Mouse (Mus musculus) kidney, adult 18-20 months (tissue): ENCODE measurements at regions not wholly inside any gene's neighbourhood (a gene's known extent, or its start where the extent isn't known, plus 50 kb on each side); places are given as distances from the start of the nearest gene placed in this dataset.

Experiments used
- DNase-seq: peaks from one replicate; pipeline ENCODE4 v3.0.0; 2021

DNA sequence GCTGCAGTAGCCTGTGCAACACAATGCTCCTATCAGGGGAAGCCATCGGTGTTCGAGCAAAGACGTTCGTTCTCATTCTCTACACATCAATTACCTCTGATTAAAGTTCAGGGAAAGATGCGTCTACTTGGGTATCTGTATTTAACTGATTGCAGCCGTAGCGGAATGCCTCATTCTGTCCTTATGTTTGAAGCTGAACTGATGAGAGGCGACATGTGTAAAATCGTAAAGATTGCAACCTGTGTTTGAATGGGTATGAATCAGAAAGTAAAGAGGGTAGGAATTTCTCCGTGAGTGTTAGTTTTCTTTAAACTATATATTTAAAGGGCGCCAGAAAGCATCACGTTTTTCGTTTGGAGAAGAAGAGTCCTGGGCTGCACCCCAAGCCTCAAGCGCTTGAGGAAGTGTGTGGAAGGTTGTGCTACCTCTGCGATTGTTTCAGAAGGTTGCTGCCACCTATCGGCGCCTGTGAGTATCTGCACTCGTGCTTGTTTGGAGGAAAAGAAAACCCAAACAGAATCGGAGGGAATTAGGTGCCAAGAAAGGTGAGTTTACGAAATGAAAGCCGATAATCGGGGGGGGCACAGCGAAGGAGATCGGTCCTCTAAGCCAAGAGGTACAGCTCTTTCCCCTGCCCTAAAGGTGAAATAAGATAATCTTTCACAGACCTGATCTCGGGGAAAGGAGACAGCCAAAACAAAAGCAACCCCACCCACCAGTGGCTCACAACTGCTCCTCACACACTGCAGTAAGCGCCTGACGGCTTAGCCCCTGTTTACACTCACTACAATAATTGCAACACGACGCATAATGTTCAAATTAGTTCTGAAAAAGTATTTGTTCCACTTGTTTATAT, 346.4 kb upstream of the Prkcq start:
- peak; percentile 49 for DNase-seq

DNA sequence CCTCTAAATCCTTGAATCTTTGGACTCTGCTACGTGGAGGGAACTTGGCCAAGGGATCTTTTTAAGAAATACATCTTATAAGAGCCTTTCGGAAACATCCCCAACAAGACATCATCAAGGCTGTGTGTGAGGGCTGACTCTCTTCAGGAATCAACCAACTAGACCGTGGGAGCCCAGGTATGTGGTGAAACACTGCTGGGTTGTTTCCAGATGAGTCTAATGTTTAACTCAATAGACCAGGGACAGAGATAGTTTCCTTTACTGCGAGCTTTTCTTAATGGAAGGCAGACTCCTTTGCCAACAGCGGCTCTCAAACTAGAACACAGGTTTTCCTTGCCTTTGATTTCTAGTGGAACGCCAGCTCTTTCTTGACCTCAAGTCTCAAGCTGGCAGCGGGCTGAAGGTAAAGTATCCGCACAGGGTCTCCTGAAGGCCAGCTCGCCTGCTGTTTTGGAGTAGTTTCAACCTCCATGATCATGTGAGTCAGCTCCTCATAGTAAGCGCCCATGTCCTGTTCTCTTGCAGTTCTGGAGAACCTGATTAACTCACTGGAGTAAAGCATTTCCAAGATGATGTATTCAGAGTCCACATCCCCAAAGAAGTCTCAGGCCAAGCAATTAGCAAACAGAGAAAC, 345.7 kb upstream of the Prkcq start:
- peak; percentile 34 for DNase-seq

DNA sequence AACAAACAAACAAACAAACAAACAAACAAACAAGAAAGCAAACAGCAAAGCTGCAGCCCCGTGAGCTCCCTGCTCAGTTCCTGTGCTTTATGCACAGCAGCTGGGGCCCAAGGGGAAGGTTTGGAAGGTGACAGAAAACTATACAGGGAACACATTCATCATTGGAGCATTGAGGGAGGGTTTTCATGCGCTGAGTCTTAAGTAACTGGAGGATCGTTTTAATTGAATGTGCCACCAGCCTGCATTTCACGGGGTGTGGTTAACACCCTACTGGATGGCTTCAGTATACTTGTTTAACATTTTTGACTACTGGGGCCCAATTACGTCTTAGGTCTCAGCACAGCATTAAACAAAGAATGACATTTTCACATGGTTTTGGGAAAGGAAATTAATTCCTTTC, 331.9 kb upstream of the Prkcq start:
- DNase-seq, result no peak

DNA sequence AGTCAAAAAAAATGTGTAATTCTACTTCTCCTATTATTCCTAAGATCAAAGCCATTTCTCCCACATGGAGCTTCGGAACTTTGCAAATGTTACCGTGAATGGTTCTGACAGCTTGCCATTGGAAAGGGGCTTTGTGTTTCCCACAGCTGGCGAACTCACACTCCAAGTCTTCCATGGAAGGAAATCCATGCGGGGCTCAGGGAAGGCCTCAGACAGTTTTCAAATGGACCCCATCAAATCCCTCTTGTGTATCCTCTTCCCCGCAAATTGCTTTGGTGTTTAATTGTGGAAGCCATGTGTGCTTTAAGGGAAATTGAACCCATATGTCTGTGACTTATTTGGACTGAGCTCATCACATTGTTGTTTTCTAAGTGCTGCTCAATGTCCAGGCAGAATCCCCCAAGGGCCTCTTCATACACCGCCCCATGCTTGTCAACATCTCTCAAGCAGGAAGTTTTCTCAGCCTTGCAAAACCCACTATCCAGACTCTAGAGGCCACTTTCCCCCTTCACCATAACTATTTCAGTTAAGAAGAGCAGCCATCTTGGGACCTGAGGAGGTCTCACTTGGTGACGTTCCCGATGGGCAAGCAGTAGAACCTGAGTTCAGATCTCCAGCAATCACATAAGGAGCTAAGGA, 310.1 kb upstream of the Prkcq start:
- DNase-seq, result no peak

DNA sequence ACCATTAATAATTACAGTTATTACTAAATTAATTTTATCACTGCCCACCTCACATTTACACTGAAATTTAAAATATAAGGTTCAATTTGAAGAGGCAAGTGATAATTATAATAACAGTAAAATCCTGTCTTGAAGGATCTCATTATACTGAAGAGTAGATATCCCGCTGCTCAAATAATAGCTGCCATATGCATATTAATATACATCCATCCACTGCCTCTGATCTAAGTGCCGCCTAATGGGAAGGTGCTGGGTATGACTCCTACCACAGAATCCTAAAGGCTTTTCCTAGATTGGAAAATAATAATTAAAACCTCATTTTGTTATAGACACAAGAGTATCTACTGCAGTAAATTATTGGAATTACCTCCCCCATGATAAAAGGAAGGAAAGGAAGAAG, 307.5 kb upstream of the Prkcq start:
- DNase-seq, result no peak

DNA sequence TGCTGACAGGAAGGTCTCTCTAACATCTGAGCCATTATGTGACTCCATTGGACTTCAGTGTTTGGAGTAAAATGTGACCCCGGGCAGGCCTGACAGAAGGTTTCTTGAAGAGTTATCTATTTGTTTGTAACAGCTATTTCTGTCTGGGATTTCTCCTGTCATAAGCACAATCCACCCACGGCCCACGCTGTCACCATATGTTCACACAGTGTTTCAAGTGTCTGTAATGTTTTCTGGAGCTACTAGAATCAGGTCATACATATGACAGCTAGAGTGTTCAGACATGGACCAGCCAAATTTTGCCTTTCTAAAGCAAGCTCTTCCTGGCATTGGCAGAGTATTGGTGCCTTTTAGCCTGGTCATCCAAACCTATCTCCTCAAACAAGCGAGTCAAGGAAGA, 297.6 kb upstream of the Prkcq start:
- DNase-seq, result no peak

DNA sequence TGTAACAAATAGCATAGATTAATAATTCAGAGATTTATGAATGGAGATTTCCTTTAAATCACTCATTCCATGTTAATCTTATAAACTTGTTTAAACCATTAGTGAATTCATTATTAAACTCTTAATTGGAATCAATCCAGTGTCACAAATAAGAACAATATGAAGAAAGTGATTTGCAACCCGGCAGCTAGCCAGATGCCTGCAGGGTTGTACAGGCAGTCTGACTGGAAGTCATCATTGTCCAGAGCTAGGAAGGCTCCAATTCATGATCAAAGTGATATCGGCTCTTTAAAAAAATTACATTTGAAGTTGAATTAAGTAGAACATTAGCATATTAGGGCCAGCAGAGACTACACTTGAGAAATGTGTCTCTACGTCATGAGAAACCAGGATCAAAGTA, 270.0 kb upstream of the Prkcq start:
- DNase-seq, result no peak

DNA sequence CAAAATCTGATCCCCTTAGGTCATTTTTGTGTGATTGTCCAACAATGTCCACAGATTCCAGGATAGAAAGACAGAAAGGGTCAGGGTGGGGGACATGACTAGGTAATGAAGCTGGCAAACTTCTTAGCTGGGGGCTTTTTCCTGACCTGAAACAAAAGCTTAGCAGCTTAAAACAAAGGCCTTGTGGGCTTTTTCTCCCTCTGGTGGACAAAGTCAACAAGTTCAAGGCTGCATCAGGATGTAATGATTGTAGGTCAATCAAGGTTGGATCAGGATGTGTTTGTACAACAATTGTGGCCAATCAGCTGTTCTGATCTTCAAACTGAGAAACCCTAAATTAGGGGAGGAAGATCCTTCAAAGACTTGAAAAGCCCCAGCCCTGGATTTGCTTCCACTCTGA, 252.0 kb upstream of the Prkcq start:
- no peak for DNase-seq

DNA sequence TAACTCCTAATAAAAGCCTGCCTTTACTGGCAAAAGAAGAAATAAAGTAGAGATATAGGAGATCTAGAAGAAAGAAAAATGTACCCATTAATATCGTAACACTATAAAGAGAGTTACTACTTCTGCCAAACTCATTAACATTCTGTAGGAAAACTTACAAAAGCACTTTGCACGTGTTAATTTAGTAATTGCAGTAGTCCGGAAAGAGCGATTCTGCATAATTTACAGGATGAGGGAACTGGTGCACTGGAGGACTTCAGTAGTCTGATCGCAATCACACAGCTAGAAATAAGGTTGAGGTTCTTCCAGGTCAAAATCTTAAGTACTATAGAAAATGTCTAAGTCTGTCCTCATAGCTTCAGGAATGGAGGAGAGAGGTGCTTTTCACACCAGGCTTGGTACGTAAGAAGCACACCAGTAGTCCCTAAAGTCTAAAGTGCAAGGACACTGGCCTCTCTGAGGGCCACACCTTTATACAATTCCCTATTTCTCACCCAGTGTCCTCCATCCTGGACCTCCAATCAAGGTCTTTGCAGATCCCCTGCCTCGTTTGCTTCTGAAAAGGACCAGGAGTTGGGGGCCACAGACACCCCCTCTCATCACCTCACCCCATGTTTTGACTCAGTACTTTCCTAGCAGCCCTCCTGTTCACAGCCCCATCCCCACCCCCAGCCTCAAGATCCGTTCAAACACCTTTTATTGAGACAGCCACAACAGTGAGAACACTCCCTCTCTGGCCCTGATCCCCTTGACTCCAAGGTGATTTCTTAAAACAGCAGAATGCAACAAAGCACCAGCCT, 251.0 kb upstream of the Prkcq start:
- DNase-seq, result no peak

DNA sequence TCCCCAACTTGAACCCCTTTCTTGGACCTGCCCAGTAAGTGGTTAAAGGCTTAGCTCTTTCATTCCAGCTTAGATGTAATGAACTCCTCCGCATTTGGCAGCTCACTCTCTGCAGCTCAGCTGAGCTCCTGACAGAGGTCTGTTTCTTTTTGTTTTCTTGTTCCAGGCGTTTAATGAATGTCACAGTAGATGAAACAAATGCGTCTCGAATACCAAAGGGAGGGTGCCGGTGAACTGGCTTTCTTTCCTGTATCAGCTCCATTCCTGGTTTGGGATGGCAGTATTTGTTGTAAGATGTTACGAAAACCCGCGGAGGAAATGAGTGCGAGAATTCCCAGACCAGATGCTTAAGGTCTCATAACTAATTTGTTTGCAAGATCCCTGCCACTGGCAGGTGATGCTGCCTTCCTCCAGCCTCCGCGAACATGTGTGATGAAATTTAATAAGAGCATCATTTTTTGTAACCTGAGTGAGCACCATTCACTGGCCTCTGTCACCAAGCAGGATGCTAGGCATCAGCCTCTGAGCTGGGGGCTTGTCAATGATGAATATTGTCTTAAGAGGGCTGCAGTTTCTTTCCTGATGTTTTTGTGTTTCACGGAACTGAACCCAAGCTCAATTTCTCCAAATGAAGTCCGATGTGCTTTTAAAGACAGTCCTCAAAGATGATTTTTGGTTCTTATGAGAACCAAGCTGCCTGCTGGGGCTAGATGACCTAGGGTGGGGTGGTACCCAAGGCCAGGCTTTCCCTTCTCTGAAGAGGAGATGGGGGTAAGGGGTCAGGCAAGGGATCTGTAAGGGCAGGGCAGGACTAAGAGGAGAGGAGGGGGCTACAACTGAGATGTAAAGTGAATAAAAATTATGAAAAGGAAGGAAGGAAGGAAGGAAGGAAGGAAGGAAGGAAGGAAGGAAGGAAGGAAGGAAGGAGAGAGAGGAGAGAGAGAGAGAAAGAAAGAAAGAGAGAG, 250.1 kb upstream of the Prkcq start:
- no peak for DNase-seq

DNA sequence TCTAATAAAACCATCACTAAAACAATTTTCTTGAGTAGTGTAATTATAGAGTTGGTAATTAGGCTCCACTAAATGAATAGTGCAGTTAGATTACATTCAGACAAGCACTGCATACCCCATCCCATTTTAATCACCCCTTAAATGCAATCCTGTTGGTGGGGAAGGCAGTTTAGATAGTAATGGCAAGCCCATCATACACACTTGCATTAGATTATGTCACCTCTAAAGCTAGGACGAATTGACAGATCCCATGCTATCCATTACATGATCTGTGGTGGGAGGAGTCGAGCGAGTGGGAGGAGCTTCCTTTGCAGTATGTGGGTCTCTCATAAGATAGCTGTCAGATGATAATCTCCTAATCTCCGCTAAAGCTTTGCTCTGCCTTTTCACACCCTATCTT, 247.9 kb upstream of the Prkcq start:
- no peak for DNase-seq

DNA sequence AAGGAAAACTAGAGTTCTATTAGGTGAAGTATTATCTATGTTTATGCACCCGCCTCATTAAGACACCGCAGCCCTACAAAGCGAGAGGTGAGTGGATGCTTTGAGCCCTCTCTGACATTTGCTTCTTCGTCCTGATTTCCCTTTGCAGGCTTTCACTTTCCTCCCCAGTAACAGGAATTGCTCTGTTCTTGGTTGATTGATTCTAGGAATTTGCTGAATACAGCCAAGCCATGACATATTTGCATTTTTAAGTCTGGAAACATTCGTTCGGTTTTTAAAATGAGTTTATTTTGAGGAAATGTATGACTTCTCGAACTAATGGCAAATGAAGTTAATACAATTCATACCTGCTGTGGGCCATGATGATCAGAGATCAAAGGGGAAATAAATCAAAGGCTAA, 246.5 kb upstream of the Prkcq start:
- DNase-seq, result no peak

DNA sequence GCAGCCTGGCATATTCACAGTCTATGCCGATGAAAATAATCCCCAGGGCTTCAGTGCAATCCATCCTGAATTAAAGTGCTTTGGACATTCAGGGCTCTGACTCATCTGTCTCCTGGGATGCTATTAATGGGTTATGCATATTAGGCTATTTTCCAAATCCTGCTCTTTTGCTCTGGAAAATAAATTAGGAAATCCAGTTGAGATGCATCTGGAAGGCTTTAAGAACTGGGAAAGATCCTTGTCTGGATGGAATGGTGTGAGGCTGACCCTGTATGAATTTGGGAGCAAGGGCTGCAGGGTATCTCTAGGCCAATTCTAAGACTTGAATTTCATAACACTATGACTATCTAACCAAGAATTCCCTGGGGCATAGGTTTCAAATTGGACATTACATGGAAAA, 234.5 kb upstream of the Prkcq start:
- DNase-seq, result no peak

DNA sequence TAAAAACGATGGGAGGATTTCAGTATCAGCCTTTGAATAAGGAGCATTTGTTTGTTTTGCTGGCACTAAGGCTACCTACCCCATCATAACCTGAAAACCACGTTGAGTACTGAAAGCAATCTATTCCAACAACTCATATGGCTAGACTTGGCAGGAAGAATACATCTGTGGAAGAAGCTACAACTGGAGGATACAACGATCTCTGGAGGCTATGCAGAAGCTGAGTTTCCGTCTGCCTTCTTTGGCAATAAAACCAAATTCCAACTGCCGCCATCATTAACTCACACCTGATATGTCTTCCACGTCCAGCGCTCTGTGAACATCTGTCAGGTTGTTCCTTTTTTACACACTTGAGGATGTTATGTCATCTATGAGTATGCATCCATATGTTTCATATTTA, 206.7 kb upstream of the Prkcq start:
- DNase-seq, result no peak

DNA sequence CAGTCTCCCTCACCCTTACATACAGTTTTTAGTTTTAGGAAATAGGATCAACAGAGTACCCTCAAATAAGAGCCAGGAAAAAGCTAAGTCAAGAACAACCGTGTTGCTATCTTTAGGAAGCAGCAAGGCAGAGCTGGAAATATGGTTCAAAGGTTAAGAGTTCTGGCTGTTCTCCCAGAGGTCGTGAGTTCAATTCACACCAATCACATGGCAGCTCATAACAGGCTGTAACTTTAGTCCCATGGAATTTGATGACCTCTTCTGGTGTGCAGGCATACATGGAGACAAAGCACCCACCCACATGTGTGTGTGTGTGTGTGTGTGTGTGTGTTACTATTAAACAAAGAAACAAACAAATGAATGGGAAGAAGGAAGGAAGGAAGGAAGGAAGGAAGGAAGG, 205.0 kb upstream of the Prkcq start:
- peak; percentile 34 for DNase-seq

DNA sequence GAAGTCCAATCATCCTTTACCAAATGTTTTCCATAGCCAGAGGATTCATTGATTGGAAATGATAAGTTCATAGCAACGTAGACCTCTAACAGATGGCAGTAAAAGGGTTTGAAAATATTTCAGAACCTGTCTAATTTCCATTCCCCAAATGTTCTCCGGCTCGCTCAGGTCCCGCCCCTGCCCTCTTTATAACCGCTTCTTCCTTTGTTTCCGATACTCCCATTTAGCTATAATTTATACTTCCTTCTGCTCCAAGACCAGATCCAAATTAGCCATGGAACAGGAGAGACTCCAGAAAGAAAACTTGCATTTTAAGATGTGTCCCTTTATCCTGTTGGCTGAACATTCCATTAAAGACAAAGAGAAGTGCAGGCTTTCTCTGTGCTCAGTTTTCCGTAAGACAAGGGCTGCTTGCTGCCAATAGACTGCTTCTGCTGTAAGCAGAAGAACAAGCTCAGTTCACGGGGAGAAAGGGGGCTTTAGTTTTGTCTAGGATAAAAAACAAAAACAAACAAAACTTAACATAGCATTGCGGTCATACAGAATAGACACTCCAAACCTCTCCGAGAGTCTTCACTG, 202.7 kb upstream of the Prkcq start:
- DNase-seq, result no peak

DNA sequence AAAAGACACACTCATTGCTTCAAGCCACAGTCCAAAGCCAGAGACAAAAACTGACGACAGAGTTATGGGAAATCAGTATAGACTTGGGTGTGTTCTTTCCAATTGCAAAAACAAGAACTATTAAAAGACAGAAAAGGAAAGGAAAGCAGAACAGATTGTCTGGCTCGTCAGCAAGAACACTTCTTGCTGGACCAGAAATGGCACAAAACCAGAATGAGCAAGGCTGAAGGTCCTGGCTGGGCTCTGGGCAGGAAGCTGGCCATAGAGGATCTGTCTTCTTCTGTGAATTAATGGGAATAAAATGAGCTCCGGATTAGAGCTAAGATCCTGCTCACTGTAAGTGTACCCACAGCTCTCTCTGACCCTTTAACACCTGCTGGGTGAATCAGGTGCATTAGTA, 199.9 kb upstream of the Prkcq start:
- DNase-seq, result no peak

DNA sequence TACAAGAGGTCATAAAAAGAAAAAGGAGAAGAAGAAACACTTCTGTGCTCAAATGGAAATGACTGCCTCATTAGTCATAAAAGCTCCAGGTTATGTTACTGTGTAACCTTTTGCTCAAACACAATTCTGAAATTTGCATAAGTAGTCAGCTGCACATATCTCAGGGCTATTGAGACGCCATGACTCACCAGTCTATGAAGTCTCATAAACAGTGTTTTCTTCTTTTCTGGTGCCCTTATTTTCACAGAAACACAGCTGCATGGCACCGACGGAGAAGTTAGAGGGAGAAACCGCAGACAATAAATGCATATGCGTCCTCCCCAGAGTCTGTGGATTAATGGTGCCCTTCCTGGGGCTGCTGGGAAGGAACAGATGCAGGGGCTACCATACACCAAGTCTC, 193.1 kb upstream of the Prkcq start:
- DNase-seq, result peak; percentile 5

DNA sequence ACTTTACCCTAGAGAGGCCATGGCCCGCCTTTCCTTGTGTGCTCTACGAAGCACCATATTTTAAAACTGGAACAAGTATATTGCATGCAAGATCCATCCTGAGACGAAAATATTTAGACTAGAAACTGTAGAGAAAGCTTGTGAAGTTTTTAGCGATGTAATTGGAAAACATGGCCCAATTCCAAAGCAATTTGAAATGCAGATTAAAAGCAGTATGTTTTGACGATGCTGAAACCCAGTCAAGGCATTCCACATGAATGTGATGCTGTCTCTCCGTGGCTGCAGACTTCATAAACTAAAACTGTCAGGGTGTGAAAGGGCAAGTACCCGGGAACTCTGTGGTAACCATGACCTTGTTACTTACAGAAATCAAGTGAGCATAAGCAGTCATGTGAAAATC, 185.8 kb upstream of the Prkcq start:
- no peak for DNase-seq

DNA sequence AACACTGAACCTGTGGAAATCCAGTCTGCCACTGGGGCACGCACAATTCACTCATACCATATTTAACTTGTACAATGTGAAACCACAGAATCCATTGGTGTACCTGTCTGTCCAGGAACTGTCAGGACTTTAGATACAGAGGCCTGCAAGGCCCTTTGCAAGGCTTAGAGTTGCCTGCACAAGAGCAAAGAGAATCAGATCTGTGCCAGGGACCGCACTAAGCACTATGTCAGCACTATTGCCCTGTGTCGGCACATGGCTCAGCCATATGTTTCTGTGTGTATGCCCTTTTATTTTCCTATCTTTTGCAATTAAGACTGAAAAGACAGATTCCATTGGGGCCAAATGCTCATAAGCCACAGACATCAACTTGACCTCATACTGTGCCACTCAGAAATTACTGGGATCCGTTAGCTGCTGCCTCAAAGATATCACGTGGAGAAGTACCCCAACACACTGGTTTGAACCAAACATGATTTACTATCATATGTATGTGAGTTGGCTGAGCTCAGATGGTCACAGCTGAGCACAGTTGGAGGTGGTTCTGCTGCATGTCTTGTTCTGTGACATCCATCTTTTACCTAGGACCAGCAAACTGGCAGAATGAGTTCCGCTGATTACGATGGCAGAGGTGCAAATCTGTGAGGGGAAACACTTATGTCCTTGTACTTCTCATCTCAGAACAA, 181.7 kb upstream of the Prkcq start:
- DNase-seq, result no peak

DNA sequence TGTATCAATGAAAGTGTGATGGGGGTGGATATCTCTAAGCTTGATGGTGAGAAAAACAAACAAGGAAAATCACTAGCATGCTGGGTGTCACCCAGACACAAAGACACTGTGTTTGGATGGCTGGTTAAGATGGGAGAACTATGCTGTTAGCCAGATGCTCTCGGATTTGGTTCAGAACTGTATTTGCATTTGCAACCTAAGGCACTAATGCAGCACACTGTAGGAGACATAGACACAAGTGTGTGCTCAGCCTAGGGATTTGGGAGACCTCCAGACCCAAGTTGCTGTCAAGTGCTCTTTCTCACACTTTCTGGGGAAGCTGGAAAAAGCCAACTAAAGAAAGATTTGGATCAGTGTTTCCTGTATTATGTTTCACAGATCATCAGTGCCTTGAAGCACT, 173.1 kb upstream of the Prkcq start:
- DNase-seq, result no peak
